8 mouse cellular contexts compared by ENCODE assay signal in the genomic region with DNA sequence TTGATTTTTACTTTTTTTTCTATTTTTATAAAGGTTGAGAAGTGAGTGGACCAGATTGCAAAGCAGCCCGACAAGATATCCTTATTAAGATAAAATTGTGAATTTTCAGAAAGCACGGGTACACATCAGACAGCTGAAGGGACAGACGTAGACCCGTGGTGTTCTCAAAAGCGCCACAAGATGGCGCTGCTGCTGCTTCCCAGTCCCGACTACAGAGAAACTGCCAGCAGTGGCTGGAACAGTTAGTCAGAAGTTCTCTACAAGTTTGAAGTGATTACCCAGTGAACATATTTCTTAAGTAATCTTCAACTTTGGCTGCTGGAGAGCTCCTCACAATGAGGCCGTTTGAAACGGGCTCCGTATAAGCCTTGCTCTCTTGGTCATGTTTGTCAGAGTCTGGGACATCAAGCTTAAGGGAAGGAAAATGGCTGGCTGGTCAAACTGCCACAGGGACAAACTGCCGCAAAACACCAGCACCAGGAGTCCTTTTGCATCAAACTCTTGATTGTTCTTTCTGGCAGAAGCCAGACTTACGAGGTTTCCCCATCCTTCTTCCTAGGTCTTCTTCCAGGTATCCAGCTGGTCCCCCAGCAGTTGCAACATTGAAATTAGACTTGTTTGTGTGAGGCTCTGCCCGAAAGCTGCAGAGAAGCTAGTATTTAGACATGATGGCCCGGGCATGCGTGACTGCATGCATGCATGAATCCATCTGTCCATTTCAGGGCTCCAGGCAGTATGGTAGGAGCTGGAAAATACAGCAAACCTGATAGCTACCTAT.
DNase-seq lines count a peak whose midpoint lies in the region; ATAC-seq lines count a peak whose summit lies in the region.

No protein-coding gene starts in this region.

- H3K9me3 ChIP-seq in lung, embryonic 15.5 days = no peaks in the 10 kb centered on the region

- no peak overlapping the region for H3K4me2 ChIP-seq in lung, embryonic 15.5 days

- H3K27ac ChIP-seq in lung, embryonic 15.5 days = no peak overlapping the region

- no peaks in the 10 kb centered on the region for H3K27me3 ChIP-seq in lung, embryonic 15.5 days

- 23% methylated on average over 15 of the region's 15 CpGs for WGBS in lung, embryonic 15.5 days

- peak; percentile 24 for DNase-seq in WW6 (ENCODE audit: low read depth, low spot score)
- DNase-seq in cerebellum, adult 8-10 months = peak; percentile 66
- peak; percentile 90 for DNase-seq in forelimb bud, embryonic 11.5 days (ENCODE audit: low read depth, low spot score)
- DNase-seq in heart, postnatal 4 days = peak; percentile 83
- DNase-seq in layer of hippocampus, adult 18-20 months (ENCODE audit: low spot score in 2 of 2) = peak; percentile 75 to 94
- DNase-seq in right cerebral cortex, adult 18-20 months = peak; percentile 82
- DNase-seq in yolk sac, embryonic 10.5 days (ENCODE audit: low spot score) = peak; percentile 47

- peaks cover 5% of the 10 kb centered on the region; the same call in 1 of the 2 replicates for H3K4me1 ChIP-seq in lung, embryonic 15.5 days

- ATAC-seq in lung, embryonic 15.5 days (ENCODE audit: borderline replicate concordance, extremely low read depth, low FRiP score, low TSS enrichment) = peak; percentile 86; the same call in 1 of the 2 replicates

- H3K4me3 ChIP-seq in lung, embryonic 15.5 days = no peak overlapping the region

- H3K36me3 ChIP-seq in lung, embryonic 15.5 days = no peaks in the 10 kb centered on the region

- H3K9ac ChIP-seq in lung, embryonic 15.5 days = no peak overlapping the region

Comparison
In these comparisons a context has a peak if more than half of its experiments do, and no peak if none do; other contexts are left out.
1. DNase-seq: peak in every context shown above with its lines; median percentile 90 in forelimb bud, embryonic 11.5 days; 84 in layer of hippocampus, adult 18-20 months; 83 in heart, postnatal 4 days; 82 in right cerebral cortex, adult 18-20 months; 66 in cerebellum, adult 8-10 months; 47 in yolk sac, embryonic 10.5 days; 24 in WW6.